Mouse (Mus musculus) layer of hippocampus, postnatal 10 days (tissue): ENCODE results near the gene Zfp90. TPM values are rescaled to one million over a fixed set of nuclear protein-coding genes. Genes with fewer than 3 reads are reported as not detected.

Experiments used
- DNase-seq, 2 experiments: peaks; one replicate each; pipeline ENCODE4 v3.0.0; 2021; ENCODE audit warnings: low spot score in 2 of 2
- total RNA-seq, 2 experiments: library from RNA; stranded (reverse); gene quantifications; 2 replicates each; pipeline ENCODE4 v1.2.3; 2021

Gene Zfp90
- total RNA-seq, 2 experiments from 2014 or later: 20.2 to 21.5 TPM

DNA sequence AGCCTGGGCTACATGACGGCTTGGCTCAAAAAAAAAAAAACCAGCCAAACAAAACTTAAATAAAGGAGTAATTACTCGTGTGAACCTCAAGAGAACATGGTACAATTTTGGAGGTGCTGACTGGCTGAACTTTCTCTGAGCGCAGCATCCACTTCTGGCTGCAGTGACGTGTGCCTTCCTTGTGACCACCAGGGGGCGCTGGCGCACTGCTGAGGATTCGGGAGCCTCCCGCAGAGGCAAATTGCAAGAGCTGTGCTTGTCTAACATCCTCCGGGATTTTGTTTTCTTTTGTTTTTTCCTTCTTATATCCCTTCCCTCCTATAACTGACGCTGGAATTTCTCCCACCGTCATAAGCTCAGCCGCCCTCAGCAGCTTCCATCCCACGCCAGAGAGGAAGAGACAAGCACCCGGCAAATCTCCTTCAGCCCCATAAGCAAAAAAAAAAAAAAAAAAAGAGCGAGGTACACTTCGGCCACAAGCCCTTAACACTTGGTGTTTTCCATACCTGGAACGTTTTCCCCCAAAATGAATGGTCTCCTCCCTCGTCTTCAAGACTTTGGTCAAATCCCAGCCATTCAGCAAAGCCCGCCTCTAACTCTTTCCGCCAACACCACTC, 17.9 kb downstream of the Zfp90 start:
- DNase-seq: peak; percentile 90 to 93

DNA sequence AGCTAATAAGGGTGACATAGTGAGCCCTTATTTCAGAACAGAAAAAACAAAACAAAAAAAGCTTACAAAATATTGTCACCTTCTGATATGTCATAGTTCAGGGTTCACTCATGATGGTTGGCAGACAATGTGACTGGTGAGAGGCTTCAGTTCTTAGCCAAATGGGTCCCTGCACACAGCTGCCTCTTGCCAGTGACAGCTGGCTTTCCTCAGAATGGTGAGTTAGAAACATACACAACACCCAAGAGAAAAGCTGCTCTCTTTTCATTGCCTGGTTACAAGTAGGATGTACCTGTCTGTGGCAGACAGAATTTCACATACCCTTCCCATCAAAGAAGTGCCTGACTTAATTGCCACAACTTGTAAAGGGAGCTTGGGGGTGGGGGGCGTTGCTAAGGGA, 18.5 kb downstream of the Zfp90 start:
- no peak for DNase-seq

DNA sequence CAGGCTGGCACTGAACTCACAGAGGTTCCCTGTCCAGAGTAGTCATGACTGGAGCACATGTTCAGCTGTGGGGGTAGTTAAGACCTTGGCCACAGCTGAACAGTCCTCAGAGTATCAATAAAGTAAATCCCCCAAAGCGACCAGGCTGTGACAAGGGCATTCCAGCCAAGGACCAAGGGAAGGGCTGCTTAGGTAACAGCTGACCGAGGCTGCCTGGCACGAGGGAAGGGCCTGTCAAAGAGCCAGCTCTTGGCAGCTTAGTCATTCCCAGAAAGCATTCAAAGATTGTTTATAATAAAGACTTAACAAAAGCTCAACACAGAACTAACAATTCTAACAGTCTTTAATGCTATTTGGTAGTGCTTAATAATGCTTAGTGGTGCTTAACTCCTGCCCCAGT, 22.7 kb downstream of the Zfp90 start:
- DNase-seq: peak in 1 of 2 experiments; percentile 36

DNA sequence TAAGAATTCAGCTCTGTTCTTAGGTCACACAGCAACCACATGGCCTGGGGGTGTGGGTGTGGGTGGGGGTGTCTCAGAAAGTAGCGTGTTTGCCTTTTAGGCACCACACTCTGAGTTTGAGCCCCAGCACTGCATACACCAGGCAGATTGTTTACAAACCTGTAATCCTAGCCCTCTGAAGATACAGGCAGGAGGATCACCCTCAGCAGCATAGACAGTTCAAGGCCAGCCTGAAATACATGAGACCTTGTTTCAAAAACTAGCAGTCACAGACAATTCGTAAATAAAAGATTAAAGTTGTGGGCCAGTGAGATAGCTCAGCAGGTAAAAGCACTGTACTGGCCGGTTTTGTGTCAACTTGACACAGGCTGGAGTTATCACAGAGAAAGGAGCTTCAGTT, 25.0 kb downstream of the Zfp90 start:
- no peak for DNase-seq

DNA sequence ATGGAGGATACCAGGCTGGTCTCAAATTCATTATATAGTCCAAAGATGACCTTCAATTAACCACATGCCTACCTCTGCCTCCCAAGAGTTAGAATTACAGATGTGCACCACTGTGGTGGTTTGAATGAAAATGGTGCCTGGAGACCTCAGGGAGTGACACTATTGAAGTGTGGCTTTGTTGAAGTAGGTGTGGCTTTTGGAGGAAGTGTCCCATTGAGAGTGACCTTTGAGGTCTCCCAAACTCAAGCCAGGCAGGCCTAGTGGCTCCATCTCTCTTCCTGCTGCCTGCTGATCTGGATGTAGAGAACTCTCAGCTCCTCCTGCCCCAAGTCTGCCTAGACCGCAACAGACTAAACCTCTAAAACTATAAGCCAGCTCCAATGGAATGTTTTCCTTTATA, 27.6 kb downstream of the Zfp90 start:
- DNase-seq: no peak

DNA sequence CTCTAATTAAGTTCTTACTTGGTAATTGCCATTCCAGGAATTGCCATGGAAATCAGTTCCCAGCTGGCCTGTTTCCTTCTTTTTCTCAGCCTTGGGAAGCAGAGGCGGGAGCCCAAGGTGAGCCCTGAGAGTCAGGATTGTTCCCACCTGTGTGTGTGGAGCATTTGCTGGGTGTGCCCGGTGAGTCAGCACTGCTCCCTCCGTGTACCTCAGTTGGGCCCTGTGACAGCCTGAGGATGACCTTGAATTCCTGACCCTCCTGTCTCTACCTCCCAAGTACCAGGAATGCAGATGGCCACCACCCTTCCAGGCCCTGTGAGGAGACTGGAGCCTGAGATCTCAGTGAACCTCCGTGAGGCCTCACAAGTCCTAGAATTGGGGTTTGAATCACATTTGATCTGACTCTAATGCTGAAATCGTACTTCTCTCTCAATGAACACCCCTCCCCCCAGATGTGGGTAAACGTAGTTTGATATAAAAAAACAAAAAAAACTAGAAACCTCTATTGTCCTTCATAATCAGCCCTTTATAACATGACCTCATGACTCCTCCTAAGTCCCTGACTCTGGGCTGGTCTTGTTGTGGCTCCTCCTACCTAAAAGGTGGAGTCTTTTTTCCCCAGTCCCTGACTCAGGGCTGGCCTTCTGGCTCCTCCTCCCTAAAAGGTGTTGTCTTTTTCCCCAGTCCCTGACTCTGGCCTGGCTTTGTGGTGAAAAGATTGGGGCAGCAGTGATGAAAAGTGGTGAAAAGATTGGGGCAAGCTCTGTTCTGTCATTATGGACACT, 36.4 kb downstream of the Zfp90 start:
- DNase-seq: no peak

DNA sequence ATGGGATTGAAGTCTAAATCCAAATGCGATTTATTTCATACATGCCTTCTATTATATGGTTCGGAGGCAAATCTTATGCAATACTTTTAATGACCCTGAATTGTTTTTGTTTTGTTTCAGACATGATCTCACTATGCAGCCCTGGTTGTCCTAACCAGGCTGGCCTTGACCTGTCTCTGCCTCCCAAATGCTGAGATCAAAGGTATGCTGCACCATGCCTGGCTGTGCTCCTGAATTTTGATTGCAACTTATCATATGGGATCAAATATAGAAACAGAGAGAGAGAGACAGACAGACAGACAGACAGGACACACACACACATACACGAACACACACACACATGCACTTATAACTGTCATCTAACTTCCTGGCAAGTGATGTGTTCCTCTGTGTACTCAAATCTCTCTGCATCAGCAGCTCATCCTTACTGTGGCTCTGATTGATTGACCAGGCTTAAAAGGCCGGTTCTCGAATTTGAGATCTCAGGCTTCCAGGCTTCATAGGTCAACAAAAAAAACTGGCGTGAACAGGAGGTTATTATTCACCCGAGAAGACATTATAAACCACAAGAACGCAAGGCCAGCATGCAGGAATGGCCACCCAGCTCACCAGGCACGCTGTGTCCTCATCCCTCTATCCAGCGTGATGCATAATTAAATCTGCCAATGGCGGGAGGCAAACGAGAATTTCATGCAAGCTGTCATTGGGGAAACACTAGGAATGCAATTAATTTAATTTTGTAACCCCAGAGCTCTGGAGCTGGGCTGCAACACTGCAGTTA, 37.8 kb downstream of the Zfp90 start:
- no peak for DNase-seq

DNA sequence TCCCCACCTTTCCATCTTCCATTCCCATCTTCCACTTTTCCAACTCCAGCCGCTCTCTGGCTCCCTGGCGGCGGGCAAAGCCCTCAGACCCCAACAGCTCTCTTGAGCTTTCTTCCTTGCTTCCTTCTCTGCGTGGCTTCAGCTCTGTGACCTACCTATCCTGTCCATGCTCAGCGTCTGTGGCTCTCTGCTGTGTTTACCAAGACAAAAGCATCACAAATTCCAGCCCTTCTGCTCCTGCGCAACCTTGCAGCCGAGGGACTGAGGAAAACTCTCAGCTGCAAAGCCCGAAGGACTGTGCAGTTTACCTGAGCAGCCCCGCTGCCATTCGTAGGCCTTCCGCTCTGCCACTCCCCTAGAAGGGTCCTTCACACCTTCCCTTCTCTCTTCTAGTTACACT, 38.9 kb downstream of the Zfp90 start:
- DNase-seq: no peak

DNA sequence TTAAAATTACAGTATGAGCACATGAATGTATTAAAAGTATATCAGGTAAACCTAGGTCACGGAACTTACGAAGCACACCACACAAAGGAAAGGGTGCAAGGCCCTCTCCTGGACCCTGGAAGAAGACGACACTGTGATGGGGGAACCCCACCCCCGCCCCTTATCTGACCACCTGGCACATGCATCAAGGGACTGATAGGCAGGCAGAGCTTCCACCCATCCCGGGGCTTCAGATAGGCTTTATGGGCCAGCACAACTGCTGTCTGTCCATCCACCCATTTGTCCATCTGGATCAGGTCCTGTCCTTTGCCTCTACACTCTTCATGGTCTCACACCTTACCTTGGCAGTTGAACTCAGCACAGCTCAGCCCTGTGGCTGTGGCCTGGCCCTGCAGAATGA, 47.0 kb downstream of the Zfp90 start:
- DNase-seq: no peak

DNA sequence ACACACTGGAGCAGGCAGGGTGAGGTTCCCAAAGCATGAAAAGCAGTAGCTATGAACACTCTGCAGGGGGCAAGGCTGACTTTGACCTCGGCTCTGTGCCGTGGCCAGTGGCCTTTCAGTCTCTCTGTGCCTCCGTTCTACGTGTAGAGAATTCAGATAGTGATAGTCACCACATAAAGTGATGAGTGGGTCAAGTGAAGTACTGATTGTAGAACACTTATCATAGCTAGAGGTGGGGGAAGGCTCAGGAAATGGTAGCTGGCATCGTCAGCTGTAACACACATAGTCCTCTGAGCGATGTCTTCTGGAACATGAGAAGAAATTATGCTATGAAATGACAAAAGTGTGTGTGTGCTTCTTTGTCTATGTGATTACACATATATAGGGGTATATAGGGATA, 48.7 kb downstream of the Zfp90 start:
- DNase-seq: no peak

DNA sequence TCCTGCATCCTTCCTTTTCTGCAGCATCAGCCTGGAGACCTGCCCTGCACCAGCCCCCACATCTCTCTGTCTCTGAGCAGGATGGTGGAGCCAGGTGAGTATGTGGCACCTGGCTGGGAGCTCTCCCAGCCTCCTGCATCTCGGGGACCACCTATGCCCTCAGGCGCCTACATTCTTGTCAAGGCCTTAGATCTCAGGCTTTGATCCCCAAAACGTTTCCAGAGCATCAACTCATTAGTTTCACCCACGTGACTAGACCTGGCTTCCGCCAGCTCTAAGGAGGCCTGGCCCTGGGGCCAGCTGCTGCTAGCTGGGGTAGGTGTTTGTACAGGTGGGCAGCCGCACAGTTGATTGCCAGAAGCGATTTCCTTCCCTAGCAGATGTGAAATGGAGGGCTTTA, 54.4 kb downstream of the Zfp90 start:
- DNase-seq: no peak

DNA sequence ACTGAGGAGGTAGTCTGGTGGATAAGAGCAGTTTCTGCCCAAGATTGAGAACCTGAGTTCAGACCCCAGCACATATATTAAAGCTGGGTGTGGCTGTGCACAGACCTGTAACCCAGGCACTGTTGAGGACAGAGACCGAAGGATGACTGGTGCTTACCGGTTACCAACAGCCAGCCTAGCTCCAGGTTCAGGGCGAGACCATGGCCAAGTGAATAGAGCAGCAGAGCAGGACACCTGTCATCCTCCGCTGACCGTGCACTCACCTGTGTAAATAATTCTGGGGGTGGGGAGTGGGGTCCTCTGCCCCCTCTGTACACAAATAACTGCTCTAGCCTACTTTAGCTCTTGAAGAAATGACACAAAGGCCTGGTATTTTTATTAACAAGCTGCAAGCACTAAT, 58.9 kb downstream of the Zfp90 start:
- DNase-seq: no peak

Other genes starting within 250 kb of the Zfp90 start
- gene Slc7a6, start 246.5 kb upstream of the Zfp90 start, total RNA-seq: 10 to 100 TPM; 23.2 to 26.2 TPM
- gene Slc7a6os, start 204.4 kb upstream of the Zfp90 start, total RNA-seq: 10 to 100 TPM; 30.4 to 32.3 TPM
- 10 to 100 TPM; 40.3 to 44.7 TPM for gene Prmt7, start 204.4 kb upstream of the Zfp90 start, total RNA-seq
- gene Smpd3, start 77.3 kb upstream of the Zfp90 start, total RNA-seq: 100 to 1,000 TPM; 124 to 127 TPM
- gene 6030452D12Rik, start 85.2 kb downstream of the Zfp90 start, total RNA-seq: not detected
- gene Cdh3, start 95.6 kb downstream of the Zfp90 start, total RNA-seq: under 1 TPM; 0.11 to 0.32 TPM
- gene Gm10073, start 158.1 kb downstream of the Zfp90 start, total RNA-seq: 100 to 1,000 TPM; 122 to 132 TPM
- 1 to 10 TPM in 1 of 2 experiments, under 1 TPM in 1; 0.46 to 1.7 TPM for gene Cdh1, start 188.0 kb downstream of the Zfp90 start, total RNA-seq